Mouse (Mus musculus) left cerebral cortex, postnatal 10 days (tissue): ENCODE data around the gene Vtn. TPM values are rescaled to one million over a fixed set of nuclear protein-coding genes. Genes with fewer than 3 reads are reported as not detected.
A peak's percentile ranks its signal among the peaks of the same experiment; 100 is the strongest.
"Not testable (repeated sequence)": the region's sequence is repeated elsewhere in the genome, so short reads cannot be mapped to it uniquely, and the experiment has no call there.

Experiments
- DNase-seq, 2 experiments: peaks; one replicate each; pipeline ENCODE4 v3.0.0; 2021 to 2022; ENCODE audit warnings: low spot score in 2 of 2, mixed read lengths in 1 of 2; ENCODE audit errors: extremely low spot score in 1 of 2
- intact Hi-C: fragments of 180-260 bp; cut with DNase I; formaldehyde crosslinking; loops from one replicate; pipeline ENCODE4 v1.15.1; 2025
- total RNA-seq, 2 experiments: library from RNA; stranded (reverse); gene quantifications; 2 replicates each; pipeline ENCODE4 v1.2.3; 2021

Gene Vtn
- total RNA-seq, 2 experiments from 2014 or later = 74.5 to 75.4 TPM

GRCm38 (mm10) chr11:78524838-78525237 is 25.9 kb downstream of the Vtn start:
- peak in 1 of 2 experiments; percentile 59 for DNase-seq
- intact Hi-C loops = no loop called here

- DNase-seq = no peak
- intact Hi-C loops = no loop called here
Observed at GRCm38 (mm10) chr11:78528714-78529113, 29.8 kb downstream of the Vtn start.

GRCm38 (mm10) chr11:78530001-78530400 is 31.1 kb downstream of the Vtn start:
- no peak for DNase-seq
- intact Hi-C loops = no loop called here

GRCm38 (mm10) chr11:78531046-78531445 is 32.2 kb downstream of the Vtn start:
- intact Hi-C loops = no loop called here
- peak in 1 of 2 experiments; percentile 85 for DNase-seq

DNA sequence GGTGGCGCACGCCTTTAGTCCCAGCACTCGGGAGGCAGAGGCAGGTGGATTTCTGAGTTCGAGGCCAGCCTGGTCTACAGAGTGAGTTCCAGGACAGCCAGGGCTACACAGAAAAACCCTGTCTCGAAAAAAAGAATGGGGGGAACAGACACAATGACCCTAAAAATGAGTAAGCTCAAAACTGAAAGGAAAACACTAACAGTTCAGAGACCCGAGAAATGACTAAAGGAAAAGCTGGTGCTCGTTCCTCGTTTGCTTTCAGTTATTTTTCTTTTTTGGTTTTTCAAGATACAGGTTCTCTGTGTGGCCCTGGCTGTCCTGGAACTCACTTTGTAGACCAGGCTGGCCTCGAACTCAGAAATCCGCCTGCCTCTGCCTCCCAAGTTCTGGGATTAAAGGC is 32.6 kb downstream of the Vtn start:
- DNase-seq, intact Hi-C loops: not testable (repeated sequence)

DNA sequence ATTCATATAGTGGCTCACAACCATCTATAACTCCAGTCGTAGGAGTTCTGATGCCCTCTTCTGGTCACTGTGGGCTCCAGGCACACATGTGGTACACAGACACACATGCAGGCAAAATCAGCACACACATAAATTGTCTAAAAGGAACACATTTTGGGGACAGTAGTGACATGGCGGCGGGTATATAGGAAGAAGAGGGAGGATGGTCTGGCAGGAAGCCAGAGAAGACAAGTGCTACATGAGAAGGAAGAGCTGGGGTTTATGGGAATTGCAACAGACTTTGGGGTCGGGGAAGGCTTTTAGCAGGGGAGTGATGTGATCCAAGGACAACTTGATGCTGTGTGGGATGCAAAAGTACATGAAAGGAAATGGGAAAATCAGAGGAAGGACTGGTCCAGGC is 35.6 kb downstream of the Vtn start:
- no peak for DNase-seq
- intact Hi-C loops = no loop called here

GRCm38 (mm10) chr11:78535376-78536079 is 36.6 kb downstream of the Vtn start:
- no peak for DNase-seq
- intact Hi-C loops = no loop called here

GRCm38 (mm10) chr11:78536080-78536689 is 37.3 kb downstream of the Vtn start, which contains the start of the genes Tnfaip1 and Ift20:
TSS of gene Tnfaip1 (minus strand) at chr11:78536332.
TSS of gene Ift20 (plus strand) at chr11:78536361.
- peak; percentile 98 to 99 for DNase-seq
- intact Hi-C loops = no loop called here

DNA sequence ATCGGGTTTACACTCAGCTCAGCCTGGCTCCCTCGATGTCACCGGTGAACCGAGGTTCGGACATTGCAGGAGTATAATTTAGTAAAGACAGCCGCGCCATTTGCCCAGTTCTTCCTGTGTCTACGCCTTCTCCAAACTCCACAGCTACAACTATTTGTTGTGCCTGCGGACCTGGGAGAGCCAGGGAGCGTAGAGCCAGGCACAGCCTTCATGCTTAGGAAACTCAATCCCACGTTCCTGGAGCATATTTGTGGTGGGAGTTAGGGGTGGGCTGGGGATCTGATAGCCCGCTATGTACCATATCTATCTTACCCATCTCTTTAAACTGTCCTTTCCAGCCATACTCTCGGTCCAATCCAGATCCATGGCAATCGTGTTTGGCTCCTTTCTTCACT is 37.8 kb downstream of the Vtn start:
- intact Hi-C loops = no loop called here
- no peak for DNase-seq

DNA sequence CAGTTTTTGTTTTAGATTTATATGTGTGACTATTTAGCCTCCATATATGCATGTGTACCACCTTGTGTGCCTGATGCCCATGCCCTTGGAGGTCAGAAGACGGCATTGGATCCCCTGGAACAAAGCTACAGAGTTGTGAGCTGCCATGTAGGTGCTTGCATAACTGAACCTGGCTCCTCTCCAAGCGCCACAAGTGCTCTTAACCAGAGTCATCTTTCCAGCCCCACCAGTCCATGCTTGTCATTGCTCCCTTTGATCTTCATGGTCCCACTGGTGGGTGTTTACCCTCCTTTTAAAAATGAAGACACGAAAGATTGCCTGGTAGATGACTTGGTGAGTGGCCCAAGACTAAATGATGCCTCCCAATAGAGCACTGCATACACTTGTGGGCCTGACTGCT is 41.5 kb downstream of the Vtn start:
- DNase-seq = no peak
- intact Hi-C loops = loop anchor here (5.0 kb wide), 1 partner anchor 412 kb away; no protein-coding TSS in a partner anchor

DNA sequence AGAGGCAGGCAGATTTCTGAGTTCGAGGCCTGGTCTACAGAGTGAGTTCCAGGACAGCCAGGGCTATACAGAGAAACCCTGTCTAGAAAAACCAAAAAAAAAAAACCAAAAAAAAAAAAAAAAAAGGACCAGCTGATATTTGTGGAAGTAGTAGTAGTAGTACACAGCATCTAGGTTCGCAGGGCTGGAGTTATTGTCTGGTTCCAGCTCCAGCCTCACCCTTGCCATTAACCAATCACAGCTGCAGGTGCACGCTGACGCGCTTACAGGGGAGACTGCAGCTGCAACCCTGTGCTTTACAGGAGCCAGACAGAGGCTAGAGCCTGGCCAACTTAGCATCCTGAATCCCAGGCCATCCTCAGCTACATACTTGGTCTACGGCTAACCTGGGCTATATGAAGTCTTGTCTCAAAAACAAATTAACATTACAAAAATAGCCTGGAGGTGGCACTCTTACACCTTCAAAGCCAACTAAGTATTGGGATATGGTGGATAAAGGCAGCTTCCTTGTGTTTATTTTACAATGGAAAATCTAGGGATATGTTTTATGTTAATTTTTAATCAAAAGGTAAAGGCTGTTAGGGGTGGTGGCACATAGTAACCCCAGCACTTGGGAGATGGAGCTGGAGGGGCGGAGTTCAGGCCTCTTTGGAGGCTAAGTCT is 45.7 kb downstream of the Vtn start:
- intact Hi-C loops = loop anchor here (5.0 kb wide), 1 partner anchor 408 kb away; no protein-coding TSS in a partner anchor
- no peak for DNase-seq

GRCm38 (mm10) chr11:78545181-78545580 is 46.3 kb downstream of the Vtn start:
- intact Hi-C loops = no loop called here
- no peak for DNase-seq

GRCm38 (mm10) chr11:78547718-78548460 is 49.0 kb downstream of the Vtn start:
- no peak for DNase-seq
- intact Hi-C loops = no loop called here

DNA sequence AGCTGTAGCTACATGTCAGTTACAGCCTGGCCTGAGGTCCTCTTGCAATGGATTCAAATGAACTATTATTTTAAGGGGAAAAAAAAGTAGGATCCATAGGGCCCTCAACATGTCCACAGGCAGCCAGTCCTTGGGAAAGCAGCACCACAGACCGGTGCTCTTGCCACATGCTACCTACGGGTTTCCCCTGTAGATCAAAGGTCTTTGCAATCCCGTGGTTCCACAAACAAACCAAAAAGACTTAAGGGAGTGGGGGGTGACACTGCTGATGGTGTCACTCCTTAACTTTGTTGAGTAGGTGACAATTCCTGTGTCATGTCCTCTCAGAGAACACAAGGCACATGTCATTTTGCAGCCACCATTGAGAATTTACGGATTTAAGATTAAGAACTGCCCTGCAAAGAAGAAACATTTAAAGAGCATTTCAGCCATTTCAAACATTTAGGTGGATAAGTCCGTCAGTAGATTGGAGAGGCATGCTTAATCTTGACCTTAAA is 50.6 kb downstream of the Vtn start:
- no peak for DNase-seq
- intact Hi-C loops = no loop called here

- DNase-seq = peak; percentile 97
- intact Hi-C loops = no loop called here
Observed at GRCm38 (mm10) chr11:78550168-78551058, 51.5 kb downstream of the Vtn start, which contains the start of gene Tmem97. TSS of gene Tmem97 (minus strand) at chr11:78550777.

DNA sequence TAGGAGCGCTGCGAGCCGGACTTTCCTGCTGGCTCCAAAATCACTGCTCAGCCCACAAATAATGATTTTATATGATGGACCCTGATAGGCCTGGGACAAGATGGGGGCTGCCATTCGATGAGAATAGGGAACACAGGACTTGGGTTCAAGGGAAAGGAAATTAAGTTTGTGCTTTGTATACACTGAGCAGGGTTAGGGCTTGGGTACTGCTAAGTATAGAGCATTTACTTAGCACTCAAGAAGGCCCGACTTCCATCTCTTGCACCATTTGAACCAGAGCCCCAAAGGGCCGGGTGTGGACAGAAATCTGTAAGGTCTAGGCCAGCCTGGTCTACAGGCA is 52.1 kb downstream of the Vtn start:
- no peak for DNase-seq
- intact Hi-C loops = no loop called here
